Mouse (Mus musculus) CH12F3 (cell line): Measurements from ENCODE around the gene Cldn20.

Experiments used
- in situ Hi-C: fragments of 300-500 bp; cut with MboI; formaldehyde crosslinking; loops from 2 replicates; pipeline ENCODE4 v1.14.3; 2020; ENCODE audit warnings: low sequenced_read_pairs

Cldn20 gene

GRCm38 (mm10) chr17:3527841-3528471 lies 4.4 kb upstream of the Cldn20 start:
- in situ Hi-C loops = no loop called here

- in situ Hi-C loops = no loop called here
These were observed 2.8 kb upstream of the Cldn20 start for GRCm38 (mm10) chr17:3529523-3529922.

GRCm38 (mm10) chr17:3530549-3530948 lies 1.8 kb upstream of the Cldn20 start:
- in situ Hi-C loops = no loop called here

GRCm38 (mm10) chr17:3531641-3532040 lies 713 bp upstream of the Cldn20 start:
- in situ Hi-C loops = no loop called here

GRCm38 (mm10) chr17:3533425-3533824 lies 1.1 kb downstream of the Cldn20 start:
- in situ Hi-C loops = no loop called here

GRCm38 (mm10) chr17:3540304-3540703 lies 8.0 kb downstream of the Cldn20 start:
- in situ Hi-C loops = no loop called here

- in situ Hi-C loops = no loop called here
These were observed 8.7 kb downstream of the Cldn20 start for GRCm38 (mm10) chr17:3541033-3541432.

- in situ Hi-C loops = no loop called here
These were observed 15.4 kb downstream of the Cldn20 start for GRCm38 (mm10) chr17:3547725-3548124.

GRCm38 (mm10) chr17:3556251-3556650 lies 23.9 kb downstream of the Cldn20 start:
- in situ Hi-C loops = no loop called here

- in situ Hi-C loops = no loop called here
These were observed 25.3 kb downstream of the Cldn20 start, which contains the start of gene Tfb1m for GRCm38 (mm10) chr17:3557331-3558311. Gene Tfb1m (minus strand): TSS chr17:3557781.

- in situ Hi-C loops = no loop called here
These were observed 26.1 kb downstream of the Cldn20 start for GRCm38 (mm10) chr17:3558356-3558870.

- in situ Hi-C loops = no loop called here
These were observed 28.2 kb downstream of the Cldn20 start for GRCm38 (mm10) chr17:3560534-3560933.

GRCm38 (mm10) chr17:3562405-3562804 lies 30.1 kb downstream of the Cldn20 start:
- in situ Hi-C loops = no loop called here

GRCm38 (mm10) chr17:3570876-3571275 lies 38.5 kb downstream of the Cldn20 start:
- in situ Hi-C loops = no loop called here
